Mouse (Mus musculus): Measurements from ENCODE around the gene Cct6b. TPM values are rescaled to one million over a fixed set of nuclear protein-coding genes. Genes with fewer than 3 reads are reported as not detected.

The Cct6b gene
- total RNA-seq (2014; rRNA removed), result 0.23 TPM in 1 of 2 replicates, not detected in the other
- polyA plus RNA-seq (2015; fragmentation: Nextera tagmentation; extraction: Ambion mirVana), result 0.19 and 0.28 TPM in 2 replicates

GRCm38 (mm10) chr11:82763742-82764437, at the start of gene Cct6b, which contains the start of gene Zfp830:
Gene Cct6b, minus strand, starts transcription at chr11:82764321.
Gene Zfp830, plus strand, starts transcription at chr11:82764345.
- H3K9ac ChIP-seq, result peak within 1 kb of the TSS; percentile 80
- H3K27ac ChIP-seq (ENCODE audit: low read depth, low read length), result peak within 1 kb of the TSS; percentile 80
- DNase-seq, result peak; percentile 97
- no peaks in the 10 kb centered on the region for H3K36me3 ChIP-seq (ENCODE audit: insufficient read depth)
- H3K9me3 ChIP-seq (ENCODE audit: low read length), result no peaks in the 10 kb centered on the region
- peaks cover 7% of the 10 kb centered on the region; the same call in 1 of the 2 replicates for H3K4me1 ChIP-seq (ENCODE audit: insufficient read depth)
- WGBS, result under 1% methylated on average over 44 of the region's 44 CpGs
- TF ChIP-seq CTCF (IDR thresholded peaks at IDR 0.05; ENCODE audit: low read depth), result peak; percentile 34
- no peaks in the 10 kb centered on the region for H3K27me3 ChIP-seq (ENCODE audit: insufficient read depth, low read length)
- peak within 1 kb of the TSS; percentile 92 for H3K4me2 ChIP-seq (ENCODE audit: low read depth)
- H3K4me3 ChIP-seq (ENCODE audit: low read depth, low read length), result peak within 1 kb of the TSS; percentile 69
- peak; percentile 98 for ATAC-seq

- WGBS, result 63% methylated on average over 5 of the region's 5 CpGs
- H3K4me2 ChIP-seq (ENCODE audit: low read depth), result no peak overlapping the region
- ATAC-seq (no peak), DNase-seq (no peak)
- H3K9me3 ChIP-seq (ENCODE audit: low read length), result no peaks in the 10 kb centered on the region
- no peaks in the 10 kb centered on the region for H3K4me1 ChIP-seq (ENCODE audit: insufficient read depth)
- H3K27me3 ChIP-seq (ENCODE audit: insufficient read depth, low read length), result no peaks in the 10 kb centered on the region
- H3K27ac ChIP-seq (ENCODE audit: low read depth, low read length), result no peak overlapping the region
- no peak overlapping the region for H3K4me3 ChIP-seq (ENCODE audit: low read depth, low read length)
- TF ChIP-seq CTCF (IDR thresholded peaks at IDR 0.05; ENCODE audit: low read depth), result no peak
- H3K36me3 ChIP-seq (ENCODE audit: insufficient read depth), result peaks cover 7% of the 10 kb centered on the region; the same call in 1 of the 2 replicates
- H3K9ac ChIP-seq, result no peak overlapping the region
Observed at GRCm38 (mm10) chr11:82808485-82808884, 44.4 kb upstream of the Cct6b start.

- DNase-seq (no peak), ATAC-seq (no peak)
- Histone ChIP-seq H3K27me3 (ENCODE audit: insufficient read depth, low read length) (no peaks in the 10 kb centered on the region), H3K4me1 (ENCODE audit: insufficient read depth) (no peaks in the 10 kb centered on the region), H3K9me3 (ENCODE audit: low read length) (no peaks in the 10 kb centered on the region), H3K9ac (no peak overlapping the region), H3K27ac (ENCODE audit: low read depth, low read length) (no peak overlapping the region), H3K4me2 (ENCODE audit: low read depth) (no peak overlapping the region), H3K4me3 (ENCODE audit: low read depth, low read length) (no peak overlapping the region), H3K36me3 (ENCODE audit: insufficient read depth) (peaks cover 18% of the 10 kb centered on the region; the same call in 1 of the 2 replicates)
- WGBS, result 84% methylated on average over 3 of the region's 3 CpGs
- no peak for TF ChIP-seq CTCF (IDR thresholded peaks at IDR 0.05; ENCODE audit: low read depth)
Observed at GRCm38 (mm10) chr11:82807370-82807769, 43.2 kb upstream of the Cct6b start.

GRCm38 (mm10) chr11:82806656-82807055, 42.5 kb upstream of the Cct6b start:
- Histone ChIP-seq H3K4me2 (ENCODE audit: low read depth) (no peak overlapping the region), H3K27ac (ENCODE audit: low read depth, low read length) (no peak overlapping the region), H3K27me3 (ENCODE audit: insufficient read depth, low read length) (no peaks in the 10 kb centered on the region), H3K9ac (no peak overlapping the region), H3K4me1 (ENCODE audit: insufficient read depth) (no peaks in the 10 kb centered on the region), H3K36me3 (ENCODE audit: insufficient read depth) (peaks cover 25% of the 10 kb centered on the region), H3K4me3 (ENCODE audit: low read depth, low read length) (no peak overlapping the region), H3K9me3 (ENCODE audit: low read length) (no peaks in the 10 kb centered on the region)
- TF ChIP-seq CTCF (IDR thresholded peaks at IDR 0.05; ENCODE audit: low read depth), result no peak
- ATAC-seq (no peak), DNase-seq (no peak)
- 74% methylated on average over 3 of the region's 3 CpGs for WGBS

GRCm38 (mm10) chr11:82783453-82783852, 19.3 kb upstream of the Cct6b start:
- no peak for ATAC-seq
- Histone ChIP-seq H3K9ac (no peak overlapping the region), H3K27ac (ENCODE audit: low read depth, low read length) (no peak overlapping the region), H3K4me2 (ENCODE audit: low read depth) (no peak overlapping the region), H3K36me3 (ENCODE audit: insufficient read depth) (peaks cover 29% of the 10 kb centered on the region), H3K9me3 (ENCODE audit: low read length) (no peaks in the 10 kb centered on the region), H3K4me3 (ENCODE audit: low read depth, low read length) (no peak overlapping the region), H3K4me1 (ENCODE audit: insufficient read depth) (peaks cover 6% of the 10 kb centered on the region), H3K27me3 (ENCODE audit: insufficient read depth, low read length) (no peaks in the 10 kb centered on the region)
- DNase-seq, result no peak
- TF ChIP-seq CTCF (IDR thresholded peaks at IDR 0.05; ENCODE audit: low read depth), result no peak
- WGBS, result 92% methylated on average over 11 of the region's 11 CpGs

GRCm38 (mm10) chr11:82782197-82782596, 18.1 kb upstream of the Cct6b start:
- peaks cover 6% of the 10 kb centered on the region for H3K4me1 ChIP-seq (ENCODE audit: insufficient read depth)
- H3K27ac ChIP-seq (ENCODE audit: low read depth, low read length), result no peak overlapping the region
- no peaks in the 10 kb centered on the region for H3K27me3 ChIP-seq (ENCODE audit: insufficient read depth, low read length)
- H3K9me3 ChIP-seq (ENCODE audit: low read length), result no peaks in the 10 kb centered on the region
- peaks cover 17% of the 10 kb centered on the region for H3K36me3 ChIP-seq (ENCODE audit: insufficient read depth)
- DNase-seq (no peak), ATAC-seq (no peak)
- no peak for TF ChIP-seq CTCF (IDR thresholded peaks at IDR 0.05; ENCODE audit: low read depth)
- H3K4me3 ChIP-seq (ENCODE audit: low read depth, low read length), result peak overlapping the region; percentile 92
- H3K4me2 ChIP-seq (ENCODE audit: low read depth), result peak overlapping the region; percentile 66
- WGBS, result 35% methylated on average over 6 of the region's 6 CpGs
- H3K9ac ChIP-seq, result peak overlapping the region; percentile 92

Measured in forebrain, postnatal 0 days (tissue).